Mouse (Mus musculus) heart, embryonic 13.5 days (tissue): ENCODE measurements around the gene Kifc5b. TPM values are rescaled to one million over a fixed set of nuclear protein-coding genes. Genes with fewer than 3 reads are reported as not detected.
A peak's percentile ranks its signal among the peaks of the same experiment; 100 is the strongest.

Source experiments
- ATAC-seq: fragments of 200-750 bp; cut with Nextera tagmentation; 2 replicates; pipeline ENCODE4 v1.8.0; 2017; ENCODE audit warnings: moderate TSS enrichment; ENCODE audit not compliant: insufficient number of reproducible peaks, low FRiP score, low TSS enrichment; ENCODE audit errors: extremely low read depth
- H3K27ac ChIP-seq: fragments of 300-500 bp; sonication (generic); replicated peaks from 2 replicates; pipeline ENCODE4 v1.5.1; 2015; ENCODE audit warnings: moderate library complexity, mild to moderate bottlenecking, inconsistent platforms
- H3K27me3 ChIP-seq: fragments of 300-500 bp; sonication (generic); replicated peaks from 2 replicates; pipeline ENCODE4 v1.6.1; 2015; ENCODE audit warnings: mild to moderate bottlenecking, inconsistent platforms
- H3K36me3 ChIP-seq: fragments of 300-500 bp; sonication (generic); 2 replicates; pipeline ENCODE4 v1.6.1; 2015; ENCODE audit warnings: mild to moderate bottlenecking, inconsistent platforms
- H3K4me1 ChIP-seq: fragments of 300-500 bp; sonication (generic); 2 replicates; pipeline ENCODE4 v1.6.1; 2015; ENCODE audit warnings: inconsistent platforms
- H3K4me2 ChIP-seq: fragments of 300-500 bp; sonication (generic); 2 replicates; pipeline ENCODE4 v1.6.1; 2015; ENCODE audit warnings: inconsistent platforms, mild to moderate bottlenecking, moderate library complexity
- H3K4me3 ChIP-seq: fragments of 300-500 bp; sonication (generic); 2 replicates; pipeline ENCODE4 v1.5.1; 2015; ENCODE audit warnings: moderate library complexity, mild to moderate bottlenecking, inconsistent platforms
- H3K9ac ChIP-seq: fragments of 300-500 bp; sonication (generic); 2 replicates; pipeline ENCODE4 v1.6.1; 2015; ENCODE audit warnings: inconsistent platforms, mild to moderate bottlenecking, moderate library complexity
- H3K9me3 ChIP-seq: fragments of 300-500 bp; sonication (generic); 2 replicates; pipeline ENCODE4 v1.6.1; 2016; ENCODE audit warnings: inconsistent platforms
- WGBS: fragments of 180-500 bp; shearing (Covaris S2); methylation state at CpG from one replicate; pipeline ENCODE4 v1.1.7; 2015; ENCODE audit warnings: mixed read lengths; 5-methylcytosine and 5-hydroxymethylcytosine counted together
- polyA plus RNA-seq: library from polyadenylated mRNA; unstranded; fragments of >200 nt; fragmentation: Nextera tagmentation; extraction: Ambion mirVana; gene quantifications from 2 replicates; pipeline ENCODE4 v1.2.1, GENCODE M21; 2015

Kifc5b gene
- polyA plus RNA-seq, 1 experiment from 2014 or later: 6.3 TPM

DNA sequence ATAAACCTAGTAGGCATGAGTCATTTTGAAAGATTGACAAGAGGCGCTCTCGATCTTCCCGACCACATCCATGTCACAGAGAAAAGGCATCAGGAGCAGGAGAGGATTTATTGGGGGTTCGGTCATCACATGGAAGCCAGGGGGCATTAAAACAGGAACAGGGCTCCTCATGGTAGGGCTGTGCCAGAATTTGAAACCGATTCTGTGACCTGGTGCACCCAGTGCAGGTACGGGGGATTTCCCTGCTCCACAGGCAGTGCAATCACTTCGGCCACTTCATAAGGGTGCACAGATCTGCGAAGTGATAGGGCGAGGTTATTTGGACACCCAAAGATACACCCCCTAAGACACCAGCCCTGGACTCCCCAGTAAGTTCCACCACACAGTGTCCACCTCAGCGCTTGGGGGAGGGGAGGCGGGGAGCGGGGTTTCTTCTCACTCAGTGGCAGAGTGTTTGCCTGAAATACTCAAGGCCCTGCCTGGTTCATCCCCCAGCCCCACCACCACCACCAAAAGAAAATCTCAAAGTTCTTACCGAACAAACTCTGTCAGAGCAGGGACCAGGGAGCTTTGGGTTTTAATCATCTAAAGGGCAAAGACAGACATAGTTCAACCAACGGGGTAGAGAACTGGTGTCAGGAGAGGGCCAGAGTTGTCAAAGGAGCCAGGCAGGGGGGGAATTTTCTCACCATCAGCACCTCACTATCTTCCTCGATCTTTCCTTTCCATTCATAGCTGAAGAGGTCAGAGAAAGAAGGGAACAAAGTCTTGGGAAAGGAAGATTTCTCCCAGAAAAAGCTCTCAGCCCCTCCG is 21.2 kb downstream of the Kifc5b start:
- WGBS: 47% methylated on average over 16 of the region's 16 CpGs
- H3K9ac ChIP-seq: peak overlapping the region; percentile 93

DNA sequence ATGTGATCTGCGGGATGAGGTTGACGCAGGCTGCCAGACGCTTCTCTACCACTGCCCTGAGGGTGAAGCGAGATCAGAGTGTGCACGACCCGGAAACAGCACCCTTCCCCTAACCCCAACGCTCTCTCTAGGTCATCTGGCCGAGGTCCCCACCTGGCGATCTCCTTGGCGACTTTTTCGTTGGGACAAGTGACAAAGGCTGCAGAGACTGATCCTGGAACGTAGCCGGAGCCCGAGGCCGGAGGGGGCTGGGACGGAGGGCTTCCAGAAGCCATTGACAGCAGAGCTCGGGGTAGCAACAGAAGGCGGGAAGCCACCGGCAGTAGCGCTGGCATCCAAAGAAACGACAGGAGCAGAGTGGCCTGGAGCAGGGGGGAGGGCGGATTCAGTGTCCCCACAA is 21.8 kb downstream of the Kifc5b start:
- peaks cover 37% of the 10 kb centered on the region for H3K36me3 ChIP-seq
- peak overlapping the region; percentile 88 for H3K27ac ChIP-seq
- H3K9me3 ChIP-seq: no peaks in the 10 kb centered on the region
- peak overlapping the region; percentile 73 for H3K4me3 ChIP-seq
- no peak for ATAC-seq
- peaks cover 52% of the 10 kb centered on the region for H3K4me1 ChIP-seq
- under 1% methylated on average over 22 of the region's 22 CpGs for WGBS
- H3K9ac ChIP-seq: peak overlapping the region; percentile 93
- peak overlapping the region; percentile 99 for H3K4me2 ChIP-seq
- H3K27me3 ChIP-seq: no peaks in the 10 kb centered on the region

More for the DNA sequence above, 21.2 kb downstream of the Kifc5b start:
- Histone ChIP-seq H3K4me2 (peak overlapping the region; percentile 99), H3K27me3 (no peaks in the 10 kb centered on the region), H3K4me1 (peaks cover 58% of the 10 kb centered on the region), H3K9me3 (no peaks in the 10 kb centered on the region), H3K36me3 (peaks cover 37% of the 10 kb centered on the region), H3K27ac (peak overlapping the region; percentile 88), H3K4me3 (peak overlapping the region; percentile 73)
- no peak for ATAC-seq

DNA sequence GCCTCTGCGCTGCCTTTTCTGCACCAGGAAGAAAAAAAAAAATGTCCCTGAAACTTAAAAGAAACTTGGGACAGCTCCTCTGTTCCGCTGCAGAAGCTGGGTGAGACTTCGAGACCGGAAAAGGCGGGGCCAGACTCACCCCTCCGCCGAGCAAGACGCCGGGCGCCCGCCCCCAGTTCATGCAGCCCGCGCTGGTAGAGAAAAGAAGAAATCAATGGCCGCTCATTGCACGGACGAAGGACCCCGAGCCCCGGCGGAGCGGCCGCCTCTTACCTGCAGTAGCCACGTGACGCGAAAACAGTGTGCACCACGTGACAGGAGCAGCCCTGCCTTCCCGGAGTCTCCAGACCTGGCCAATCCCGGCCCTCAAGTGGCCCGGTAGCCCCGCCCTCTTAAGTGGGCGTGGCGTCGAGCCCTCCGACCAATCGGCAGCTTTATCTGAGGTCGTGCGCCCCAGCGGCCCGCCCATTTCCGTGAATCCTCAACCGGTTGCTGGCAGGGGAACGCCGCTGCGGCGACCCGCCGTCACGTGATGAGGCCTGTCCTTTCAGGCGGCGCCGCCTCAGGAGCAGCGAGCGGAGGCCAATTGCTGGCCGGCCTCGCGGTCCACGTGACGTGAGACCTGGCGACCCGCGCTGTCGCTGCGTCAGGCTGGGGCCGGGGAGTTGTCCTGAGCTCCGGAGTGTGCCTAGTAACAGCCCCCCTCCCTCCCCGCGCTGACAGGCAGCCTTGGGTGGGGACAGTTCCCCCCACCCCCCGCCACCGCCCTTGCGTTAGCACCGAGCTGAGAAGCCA is 22.5 kb downstream of the Kifc5b start, which contains the start of gene Cuta:
Cuta (minus strand) TSS at position 392 of the 795 bp plus-strand sequence.
- Histone ChIP-seq H3K4me1 (peaks cover 46% of the 10 kb centered on the region), H3K4me2 (peak within 1 kb of the TSS; percentile 99), H3K4me3 (peak within 1 kb of the TSS; percentile 73), H3K9ac (peak within 1 kb of the TSS; percentile 93), H3K27ac (peak within 1 kb of the TSS; percentile 98), H3K36me3 (peaks cover 33% of the 10 kb centered on the region), H3K9me3 (no peaks in the 10 kb centered on the region), H3K27me3 (no peaks in the 10 kb centered on the region)
- under 1% methylated on average over 70 of the region's 70 CpGs for WGBS
- ATAC-seq: peak; percentile 90

DNA sequence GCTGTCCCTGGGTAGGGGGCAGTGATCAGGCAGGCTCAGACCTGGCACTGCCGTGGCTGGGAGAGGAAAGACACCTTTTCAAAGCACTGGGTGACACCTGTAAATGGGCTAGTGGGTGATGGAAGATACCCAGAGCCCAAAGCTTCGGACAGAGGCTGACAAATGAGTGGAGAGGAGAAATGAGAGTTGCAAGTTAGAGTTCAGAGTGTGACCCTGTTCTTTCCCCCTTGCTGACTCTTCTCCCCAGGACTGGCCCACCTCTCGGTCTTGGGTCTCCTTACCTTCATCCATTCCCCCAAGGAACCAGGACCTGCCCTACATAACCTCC is 23.0 kb downstream of the Kifc5b start:
- no peak for ATAC-seq
- no peaks in the 10 kb centered on the region for H3K9me3 ChIP-seq
- peaks cover 27% of the 10 kb centered on the region for H3K36me3 ChIP-seq
- H3K27me3 ChIP-seq: 0 out of 2 replicates have a peak, but pooled peaks cover under 1% of the 10 kb centered on the region
- peak overlapping the region; percentile 73 for H3K4me3 ChIP-seq
- peak overlapping the region; percentile 98 for H3K27ac ChIP-seq
- peak overlapping the region; percentile 99 for H3K4me2 ChIP-seq
- WGBS: 2% methylated on average over 3 of the region's 3 CpGs
- H3K9ac ChIP-seq: peak overlapping the region; percentile 88
- H3K4me1 ChIP-seq: peaks cover 43% of the 10 kb centered on the region

DNA sequence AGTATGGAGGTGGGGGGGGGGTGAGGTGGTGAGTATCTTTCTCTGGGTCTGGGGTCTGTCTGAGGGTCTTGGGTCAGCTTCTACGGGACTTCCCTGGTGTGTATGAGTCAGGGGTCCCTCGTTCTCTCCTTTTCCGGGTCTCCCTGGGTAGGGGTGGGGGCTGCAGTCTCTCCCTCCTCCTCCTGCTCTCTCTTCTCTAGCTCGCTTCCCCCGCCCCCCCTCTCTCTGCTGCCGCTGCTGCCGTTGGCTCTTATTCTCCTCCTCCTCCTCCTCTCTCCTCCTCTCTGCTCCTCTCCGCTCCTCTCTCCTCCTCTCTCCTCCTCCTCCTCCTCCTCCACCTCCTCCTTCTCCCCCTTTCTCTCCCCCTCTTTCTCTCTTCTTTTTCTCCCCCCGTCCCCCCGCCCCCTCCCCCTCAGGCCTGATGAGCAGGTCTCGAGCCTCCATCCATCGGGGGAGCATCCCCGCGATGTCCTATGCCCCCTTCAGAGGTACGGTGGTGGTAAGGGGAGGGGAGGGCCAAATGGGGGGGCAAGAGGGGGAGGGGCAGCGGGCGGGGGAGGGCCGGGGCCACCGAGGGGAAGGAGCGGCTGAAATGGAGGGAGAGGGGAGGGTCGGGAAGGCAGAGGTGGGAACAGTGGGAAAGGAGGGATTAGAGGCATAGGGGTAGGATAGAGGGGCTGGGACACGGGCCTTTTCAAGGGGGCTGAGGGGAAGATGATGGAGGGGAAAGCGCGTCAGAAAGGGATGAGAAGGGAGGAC is 24.3 kb downstream of the Kifc5b start, which contains the start of gene Syngap1:
Syngap1 (plus strand) TSS at position 223 of the 759 bp plus-strand sequence.
- 0 out of 2 replicates have a peak, but pooled peaks cover 3% of the 10 kb centered on the region for H3K27me3 ChIP-seq
- H3K27ac ChIP-seq: peak within 1 kb of the TSS; percentile 98
- H3K9ac ChIP-seq: peak within 1 kb of the TSS; percentile 88
- 3% methylated on average over 19 of the region's 24 CpGs for WGBS
- no peak for ATAC-seq
- H3K4me3 ChIP-seq: peak within 1 kb of the TSS; percentile 73
- H3K4me2 ChIP-seq: peak within 1 kb of the TSS; percentile 99
- no peaks in the 10 kb centered on the region for H3K9me3 ChIP-seq
- H3K36me3 ChIP-seq: peaks cover 14% of the 10 kb centered on the region
- peaks cover 51% of the 10 kb centered on the region for H3K4me1 ChIP-seq

DNA sequence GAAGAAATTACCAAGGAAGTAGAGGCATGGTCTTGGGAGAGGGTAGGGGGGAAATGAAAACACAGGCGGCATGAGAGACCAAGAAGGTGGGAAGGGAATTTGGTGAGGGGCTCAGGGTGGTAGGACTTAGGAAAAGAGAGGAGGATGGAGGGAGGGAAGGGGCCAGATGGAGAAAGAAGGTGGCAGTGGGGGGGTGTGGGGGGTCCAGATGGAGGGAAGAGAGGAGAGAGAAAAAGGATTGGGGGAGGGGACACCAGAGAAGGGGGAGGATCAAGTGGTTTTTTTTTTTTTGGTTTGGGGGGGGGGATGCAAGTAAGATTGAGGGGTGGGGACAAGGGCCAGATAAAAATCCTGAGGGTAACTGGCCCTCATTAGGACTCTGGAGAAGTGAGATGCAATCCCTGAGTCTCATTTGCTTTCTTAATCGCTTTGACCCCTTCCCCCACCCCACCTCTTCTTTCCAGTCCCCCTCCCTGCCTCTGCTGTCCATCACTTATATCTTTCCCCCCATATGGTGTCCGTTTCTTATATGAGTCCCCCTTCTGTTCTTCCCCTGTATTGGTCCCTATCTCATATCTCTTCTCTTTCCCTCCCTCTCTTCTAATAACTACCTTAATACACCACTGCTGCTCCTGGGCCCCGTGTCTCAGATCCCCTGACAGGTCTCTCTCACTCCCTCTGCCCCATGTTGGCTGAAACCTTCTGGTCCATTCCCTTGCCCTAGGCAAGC is 25.1 kb downstream of the Kifc5b start:
- Histone ChIP-seq H3K27me3 (0 out of 2 replicates have a peak, but pooled peaks cover 3% of the 10 kb centered on the region), H3K9me3 (no peaks in the 10 kb centered on the region), H3K9ac (peak overlapping the region; percentile 87), H3K4me1 (peaks cover 58% of the 10 kb centered on the region), H3K4me3 (peak overlapping the region; percentile 56), H3K4me2 (peak overlapping the region; percentile 99), H3K27ac (peak overlapping the region; percentile 98; the same call in 1 of the 2 replicates), H3K36me3 (peaks cover 6% of the 10 kb centered on the region)
- ATAC-seq: no peak
- WGBS: 25% methylated on average over 4 of the region's 4 CpGs

DNA sequence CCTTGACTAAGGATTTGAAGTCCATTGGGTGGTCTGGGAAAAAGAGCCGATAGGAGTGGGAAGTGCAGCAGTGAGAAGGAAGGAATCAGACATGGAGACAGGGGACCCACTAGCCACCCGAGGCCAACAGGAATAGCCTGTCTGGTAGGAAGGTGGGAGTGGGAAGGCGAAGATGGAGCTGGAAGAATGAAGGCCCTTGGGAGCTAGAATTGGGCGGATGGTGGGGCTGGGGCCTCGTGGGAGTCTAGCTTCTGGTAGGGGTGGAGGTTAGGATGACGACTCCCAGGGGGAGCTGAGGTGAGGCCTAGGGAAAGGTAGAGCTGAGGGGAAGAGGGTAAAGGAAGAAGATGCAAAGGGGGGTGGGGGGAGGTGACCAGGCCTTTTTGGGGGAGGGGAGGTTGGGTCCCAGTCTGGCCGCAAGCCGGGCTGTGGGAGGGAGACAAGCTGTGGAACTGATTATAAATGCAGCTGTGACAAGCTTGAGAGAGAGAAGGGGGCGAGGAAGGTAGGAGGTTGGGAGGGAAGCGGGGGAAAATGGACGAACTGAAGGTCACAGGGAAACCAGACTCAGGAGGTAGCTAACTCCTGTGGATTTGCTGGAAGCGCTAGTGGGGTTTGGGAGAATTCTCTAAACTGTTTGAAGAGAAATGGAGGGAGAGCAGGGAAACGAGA is 29.1 kb downstream of the Kifc5b start:
- peaks cover 62% of the 10 kb centered on the region for H3K4me1 ChIP-seq
- WGBS: 28% methylated on average over 13 of the region's 13 CpGs
- no peak for ATAC-seq

DNA sequence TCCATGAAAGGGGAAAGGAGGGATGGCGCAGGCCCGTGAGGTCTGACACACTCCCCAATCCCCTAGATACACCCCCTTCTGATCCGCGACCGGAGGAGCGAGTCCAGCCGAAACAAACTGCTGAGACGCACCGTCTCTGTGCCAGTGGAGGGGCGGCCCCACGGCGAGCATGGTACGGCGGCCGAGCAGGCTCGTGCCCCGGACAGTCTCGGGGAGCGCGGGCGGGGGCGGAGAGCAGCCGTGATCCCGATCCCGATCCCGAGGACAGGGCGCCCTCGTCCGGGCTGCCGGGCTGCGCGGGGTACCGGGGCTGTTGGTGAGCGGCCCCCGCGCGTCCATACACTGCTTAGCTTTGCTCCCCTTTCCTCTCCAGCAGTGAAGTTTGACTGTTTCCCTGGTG is 29.7 kb downstream of the Kifc5b start:
- Histone ChIP-seq H3K4me2 (peak overlapping the region; percentile 72), H3K4me1 (peaks cover 64% of the 10 kb centered on the region), H3K4me3 (peak overlapping the region; percentile 51), H3K27me3 (0 out of 2 replicates have a peak, but pooled peaks cover 3% of the 10 kb centered on the region), H3K9ac (peak overlapping the region; percentile 84), H3K27ac (peak overlapping the region; percentile 82), H3K9me3 (no peaks in the 10 kb centered on the region), H3K36me3 (no peaks in the 10 kb centered on the region)
- 0 out of 2 replicates have a peak, but pooled peaks have one; percentile 14 for ATAC-seq
- 1% methylated on average over 36 of the region's 37 CpGs for WGBS

More for the DNA sequence above, 29.1 kb downstream of the Kifc5b start:
- Histone ChIP-seq H3K4me3 (peak overlapping the region; percentile 51), H3K4me2 (peak overlapping the region; percentile 72), H3K27me3 (0 out of 2 replicates have a peak, but pooled peaks cover 3% of the 10 kb centered on the region), H3K9me3 (no peaks in the 10 kb centered on the region), H3K36me3 (no peaks in the 10 kb centered on the region), H3K9ac (peak overlapping the region; percentile 84), H3K27ac (peak overlapping the region; percentile 82)

DNA sequence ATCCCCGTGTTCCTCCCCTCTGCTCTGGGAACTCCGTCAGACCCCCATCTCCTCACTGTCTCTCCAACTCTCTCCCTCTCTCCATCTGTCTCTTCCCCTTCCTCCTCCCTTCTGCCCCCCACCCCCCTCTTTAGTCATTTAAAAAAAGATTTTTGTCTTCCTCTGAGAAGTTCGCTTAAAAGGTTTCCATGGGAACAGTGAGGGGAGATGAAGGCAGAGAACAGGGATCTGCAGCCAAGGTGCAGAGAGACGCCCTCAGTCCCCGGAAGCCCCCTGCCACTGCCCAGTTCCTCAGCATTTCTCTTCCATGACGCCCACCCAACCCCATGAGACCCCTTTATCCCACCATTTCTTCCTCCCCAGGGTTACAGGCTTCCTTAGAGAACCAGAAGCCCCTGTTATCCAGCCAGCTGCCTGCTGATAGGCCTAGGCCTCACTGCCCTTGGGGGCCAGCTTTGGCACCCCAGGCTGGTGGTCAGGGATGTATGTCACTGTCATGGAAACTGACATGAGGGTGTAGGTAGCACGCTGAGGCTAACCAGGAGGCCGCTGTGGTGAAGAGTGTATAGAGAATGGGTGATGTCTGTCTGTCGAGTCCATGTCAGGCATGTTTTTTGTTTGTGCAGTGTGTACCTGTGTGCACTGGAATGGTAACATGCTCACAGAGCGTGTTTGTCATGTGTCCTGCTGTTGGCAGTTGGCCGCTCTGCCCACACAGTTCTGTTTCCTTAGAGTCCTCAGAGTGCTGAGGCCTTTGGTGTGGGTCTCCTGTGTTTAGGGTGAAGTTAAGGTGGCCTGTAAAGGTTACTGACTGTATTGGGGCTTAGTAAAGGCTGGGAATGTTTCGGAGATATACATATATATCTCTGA is 30.6 kb downstream of the Kifc5b start:
- H3K27ac ChIP-seq: peak overlapping the region; percentile 82
- no peaks in the 10 kb centered on the region for H3K36me3 ChIP-seq
- WGBS: 63% methylated on average over 12 of the region's 12 CpGs
- H3K27me3 ChIP-seq: 0 out of 2 replicates have a peak, but pooled peaks cover 3% of the 10 kb centered on the region
- peak overlapping the region; percentile 51 for H3K4me3 ChIP-seq
- no peak for ATAC-seq
- peaks cover 64% of the 10 kb centered on the region for H3K4me1 ChIP-seq
- H3K9me3 ChIP-seq: no peaks in the 10 kb centered on the region
- H3K9ac ChIP-seq: peak overlapping the region; percentile 84
- peak overlapping the region; percentile 72 for H3K4me2 ChIP-seq
